Mouse (Mus musculus) embryo, embryonic 11 days (tissue): ENCODE results near the gene Cblc.
"Not testable (repeated sequence)": the region's sequence is repeated elsewhere in the genome, so short reads cannot be mapped to it uniquely, and the experiment has no call there.

Experiments
- DNase-seq: peaks from one replicate; pipeline ENCODE4 v3.0.0-alpha.2; 2015

The Cblc gene

DNA sequence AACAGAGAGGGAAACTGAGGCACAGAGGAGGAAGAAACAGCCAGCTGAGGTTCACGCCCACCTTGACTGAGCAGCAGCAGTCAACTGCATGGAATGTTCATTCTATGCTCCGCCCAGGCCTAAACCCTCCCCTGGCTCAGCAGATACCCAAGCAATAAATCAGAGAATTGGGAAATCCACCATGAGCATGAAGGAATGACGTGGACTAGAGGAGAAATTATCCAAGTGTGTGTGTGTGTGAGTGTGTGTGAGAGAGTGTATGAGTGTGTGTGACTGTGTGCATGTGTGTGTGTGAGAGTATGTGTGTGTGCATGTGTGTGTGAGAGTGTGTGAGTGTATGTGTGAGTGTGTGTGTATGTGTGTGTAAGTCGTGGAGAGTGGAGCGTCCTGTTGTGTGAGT is 21.8 kb upstream of the Cblc start:
- no peak for DNase-seq

GRCm38 (mm10) chr7:19817382-19818105 is 20.9 kb upstream of the Cblc start:
- DNase-seq, result peak; percentile 72

DNA sequence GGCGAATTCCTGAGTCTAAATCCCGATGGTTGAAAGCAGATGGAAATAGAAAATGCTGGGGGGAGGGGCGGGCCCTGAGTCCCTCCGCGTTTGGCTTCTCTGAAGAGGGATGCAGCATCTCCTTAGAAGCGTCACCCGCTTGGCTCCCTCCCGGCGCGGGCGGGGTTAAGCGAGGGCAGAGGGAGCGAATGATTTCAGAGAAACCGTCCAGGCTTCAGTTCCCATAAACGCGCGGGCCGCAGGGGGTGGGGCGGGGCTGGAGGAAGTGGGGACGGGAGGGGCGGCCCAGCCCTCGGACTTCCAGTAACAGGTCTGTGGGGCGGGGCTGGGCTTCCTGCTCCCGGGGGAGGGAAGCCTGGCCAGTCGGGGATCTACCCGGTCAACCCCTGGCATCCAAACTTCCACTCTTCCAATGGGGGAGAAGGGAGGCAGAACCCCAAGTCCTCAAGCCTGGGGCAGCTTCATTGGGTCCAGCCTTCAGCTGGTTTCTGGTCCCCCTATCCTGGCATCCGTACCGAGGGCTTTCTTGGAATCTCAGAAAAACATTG is 19.7 kb upstream of the Cblc start:
- peak; percentile 84 for DNase-seq

GRCm38 (mm10) chr7:19815296-19816223 is 19.0 kb upstream of the Cblc start:
- no peak for DNase-seq

DNA sequence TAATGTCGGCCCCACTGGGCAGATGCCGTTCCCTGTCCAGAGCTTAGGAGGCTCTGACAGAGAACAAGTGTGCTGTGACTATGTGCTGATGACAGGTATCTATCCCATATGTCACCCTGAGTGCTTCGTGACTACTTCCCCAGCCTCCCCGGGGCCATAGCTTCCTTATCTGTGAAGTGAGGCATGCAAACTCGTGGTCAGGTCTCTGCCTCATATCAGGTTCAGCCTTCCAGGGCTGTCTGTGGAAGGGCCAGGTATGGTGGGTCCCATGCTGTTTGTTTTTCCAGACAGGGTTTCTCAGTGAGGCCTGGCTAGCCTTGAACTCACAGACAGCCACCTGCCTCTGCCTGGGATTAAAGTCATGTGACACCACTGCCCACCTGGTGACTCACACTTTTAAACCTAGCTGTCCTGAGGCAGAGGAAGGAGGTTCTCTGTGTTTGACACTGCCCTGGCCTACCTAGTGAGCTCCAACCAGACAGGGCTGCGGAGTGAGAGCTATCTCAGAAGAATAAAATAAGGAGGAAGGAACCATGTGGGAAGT is 17.0 kb upstream of the Cblc start:
- DNase-seq, result no peak

- DNase-seq, result no peak
Measured at GRCm38 (mm10) chr7:19813161-19813560, 16.6 kb upstream of the Cblc start.

DNA sequence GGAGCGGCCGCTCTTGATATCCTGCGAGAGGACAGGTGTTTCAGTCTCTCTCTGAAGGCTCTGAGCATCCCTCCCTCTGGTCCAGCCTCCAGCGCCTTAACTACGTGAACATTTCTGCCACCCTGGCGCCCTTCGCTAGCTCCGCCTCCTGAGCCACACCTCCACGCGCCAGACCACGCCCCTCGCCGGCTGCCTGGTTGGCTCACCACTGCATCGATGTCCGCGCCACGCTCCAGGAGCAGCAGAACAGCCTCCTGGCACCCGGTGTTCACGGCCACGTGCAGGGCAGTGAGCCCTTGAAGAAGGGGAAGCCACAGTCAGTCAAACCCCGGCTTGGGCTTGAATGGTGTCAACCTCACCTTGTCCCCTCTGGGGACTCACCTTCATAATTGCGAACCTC is 14.5 kb upstream of the Cblc start:
- peak; percentile 59 for DNase-seq

DNA sequence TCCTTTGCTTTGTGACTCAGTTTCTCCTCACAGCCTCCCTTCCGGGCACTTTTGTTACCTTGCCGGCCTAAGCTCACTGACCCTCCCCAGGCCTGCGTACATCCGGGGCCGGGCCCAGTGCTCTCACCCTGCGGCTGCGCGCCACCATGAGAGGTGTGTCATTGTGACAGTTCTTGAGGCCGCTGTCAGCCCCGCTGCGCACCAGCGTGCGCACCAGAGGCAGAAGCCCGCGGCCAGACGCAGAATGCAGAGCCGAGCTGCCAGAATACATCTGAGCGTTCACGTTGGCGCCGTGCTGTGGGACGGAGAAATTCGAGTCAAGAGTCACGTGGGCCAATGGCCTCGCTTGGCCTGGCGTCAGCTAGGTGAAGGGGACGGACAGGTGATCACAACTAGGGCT is 12.8 kb upstream of the Cblc start:
- peak; percentile 55 for DNase-seq

- DNase-seq, result no peak
Measured at GRCm38 (mm10) chr7:19806356-19806969, 9.9 kb upstream of the Cblc start.

DNA sequence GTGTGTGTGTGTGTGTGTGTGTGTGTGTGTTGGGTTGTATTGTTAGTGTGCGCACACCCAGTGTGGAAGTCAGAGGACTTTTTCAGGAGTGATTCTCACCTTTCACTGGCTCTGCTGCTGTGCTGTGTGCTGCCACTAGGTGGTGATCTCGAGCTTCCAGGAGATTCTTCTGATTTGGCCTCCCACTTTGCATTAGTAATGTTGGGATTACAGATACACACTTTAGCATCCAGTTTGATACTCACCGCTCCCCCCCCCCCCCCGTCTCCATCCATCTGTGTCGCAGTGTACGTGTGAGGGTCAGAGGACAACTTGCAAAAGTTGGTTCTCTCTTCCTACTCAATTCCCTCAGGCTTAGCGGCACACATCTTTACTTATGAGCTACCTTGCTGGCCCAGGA is 6.4 kb upstream of the Cblc start:
- DNase-seq, result peak; percentile 67

DNA sequence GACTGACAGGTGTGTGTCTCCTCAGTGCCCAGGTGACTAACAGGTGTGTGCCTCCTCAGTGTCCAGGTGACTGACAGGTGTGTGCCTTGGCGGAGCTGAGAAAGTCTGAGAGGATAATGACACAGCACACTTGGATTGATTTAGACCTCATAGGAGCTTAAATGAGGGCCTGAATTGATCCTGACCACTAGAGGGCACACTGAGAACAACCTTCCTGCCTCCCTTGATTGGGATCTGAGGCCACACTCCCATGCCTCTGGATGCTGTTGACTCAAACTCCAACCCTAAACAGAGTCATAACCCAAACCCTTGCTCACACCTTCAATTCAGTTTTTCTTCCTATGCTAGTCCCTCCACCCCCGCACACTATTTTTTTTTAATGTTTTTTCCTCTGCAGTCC is 4.2 kb upstream of the Cblc start:
- peak; percentile 67 for DNase-seq

GRCm38 (mm10) chr7:19796254-19796653 is 355 bp downstream of the Cblc start:
- no peak for DNase-seq

DNA sequence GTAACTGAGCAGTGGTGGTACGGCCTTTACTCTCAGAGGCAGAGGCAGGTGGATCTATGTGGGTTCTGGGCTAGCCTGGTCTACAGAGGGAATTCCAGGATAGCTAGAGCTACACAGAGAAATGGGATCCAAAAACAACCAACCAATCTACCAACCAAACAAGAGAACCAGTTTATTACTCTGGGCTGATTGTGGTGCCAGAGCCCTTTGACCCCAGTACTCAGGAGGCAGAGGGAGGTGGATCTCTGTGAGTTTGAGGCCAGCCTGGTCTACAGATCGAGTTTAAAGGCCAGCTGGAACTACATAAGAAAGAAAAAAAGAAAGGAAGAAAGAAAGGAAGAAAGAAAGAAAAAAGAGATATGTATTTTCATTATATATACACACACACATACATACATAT is 1.4 kb downstream of the Cblc start:
- no peak for DNase-seq

- no peak for DNase-seq
Measured at GRCm38 (mm10) chr7:19792701-19793630, 3.6 kb downstream of the Cblc start.

- not testable (repeated sequence) for DNase-seq
Measured at GRCm38 (mm10) chr7:19791504-19791903, 5.1 kb downstream of the Cblc start.

DNA sequence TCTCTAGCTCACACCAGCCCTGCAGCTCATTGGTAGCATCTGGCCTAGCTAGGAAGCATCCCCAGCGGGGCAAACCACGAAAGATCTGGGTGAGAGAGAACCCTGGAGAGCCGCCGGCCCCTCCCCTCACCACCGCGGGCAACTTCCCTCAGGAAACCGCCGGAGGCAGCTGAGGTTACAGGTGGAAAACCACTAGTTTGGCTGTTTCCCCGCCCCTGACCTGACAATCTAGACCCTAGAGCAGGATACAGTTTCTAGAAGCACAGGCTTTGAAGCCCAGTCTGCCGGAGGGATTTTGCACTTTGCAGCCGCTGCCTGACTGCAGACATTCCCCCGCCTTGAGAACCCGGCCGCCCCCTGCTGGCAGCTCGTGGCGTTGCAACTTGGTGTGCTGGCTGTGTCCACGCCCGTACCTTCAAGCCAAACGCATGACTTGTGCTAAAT is 6.7 kb downstream of the Cblc start:
- DNase-seq, result peak; percentile 89

DNA sequence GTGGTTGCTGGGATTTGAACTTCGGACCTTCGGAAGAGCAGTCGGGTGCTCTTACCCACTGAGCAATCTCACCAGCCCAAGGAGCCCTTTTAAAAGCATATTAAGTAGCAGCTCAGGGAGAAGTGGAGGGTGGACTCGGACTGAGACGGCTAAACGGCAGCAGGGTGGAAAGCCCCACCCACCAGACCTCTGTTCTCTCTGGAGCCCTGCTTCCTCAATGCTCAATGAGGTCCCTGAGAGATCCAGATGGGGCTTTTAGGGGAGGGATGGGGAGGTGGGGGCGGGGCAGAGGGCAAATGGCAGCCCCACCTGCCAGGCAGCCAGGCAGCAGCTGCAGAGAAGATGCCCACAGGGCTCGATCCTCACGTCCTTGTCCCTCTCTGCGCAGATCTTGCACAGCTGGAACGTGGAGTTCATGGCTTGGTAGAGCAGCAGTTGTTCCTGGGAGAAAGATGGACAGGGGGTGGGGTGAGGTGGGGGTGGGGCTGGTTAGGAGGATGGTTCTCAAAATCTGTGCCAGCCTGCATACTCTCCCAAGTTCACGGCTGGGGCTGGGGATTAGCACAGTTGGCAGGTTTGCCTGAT is 10.6 kb downstream of the Cblc start:
- DNase-seq, result no peak

DNA sequence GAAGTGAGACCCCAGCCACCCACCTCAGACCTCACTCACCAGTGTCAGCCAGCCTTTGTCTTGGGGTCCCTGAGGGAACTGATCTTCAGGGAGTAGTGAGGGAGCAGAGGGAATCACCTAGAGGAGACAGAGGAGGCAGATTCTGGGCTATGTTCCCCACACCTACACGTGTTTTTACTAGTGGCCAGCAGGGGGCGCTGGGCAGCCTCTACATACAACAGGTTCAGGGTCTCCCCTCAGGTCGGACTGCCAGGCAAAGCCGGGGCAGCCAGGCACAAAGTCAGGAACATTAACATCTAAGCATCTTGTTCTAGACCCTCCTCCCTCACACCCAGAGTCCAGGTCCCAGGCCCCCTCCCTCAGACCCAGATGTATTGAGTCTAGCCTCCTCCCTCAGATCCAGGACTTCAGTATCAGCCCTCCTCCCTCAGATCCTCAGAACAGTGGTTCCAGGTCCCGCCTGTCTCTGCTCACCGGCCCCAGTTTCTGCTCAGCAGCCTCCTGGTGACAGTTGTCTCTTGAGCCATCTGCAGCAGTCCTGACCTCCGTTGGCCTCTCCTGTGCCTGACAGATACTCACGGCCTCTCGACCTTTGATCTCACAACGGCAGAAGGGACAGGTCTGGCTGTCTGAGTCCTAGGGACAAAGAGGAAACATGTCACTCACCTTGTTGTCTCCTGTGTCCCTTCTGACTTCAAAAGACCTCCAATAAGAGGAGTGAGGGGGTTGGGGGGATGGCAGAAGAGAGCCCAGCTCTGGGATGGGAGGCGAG is 11.7 kb downstream of the Cblc start:
- DNase-seq, result no peak

GRCm38 (mm10) chr7:19783630-19784029 is 13.0 kb downstream of the Cblc start:
- DNase-seq, result no peak

DNA sequence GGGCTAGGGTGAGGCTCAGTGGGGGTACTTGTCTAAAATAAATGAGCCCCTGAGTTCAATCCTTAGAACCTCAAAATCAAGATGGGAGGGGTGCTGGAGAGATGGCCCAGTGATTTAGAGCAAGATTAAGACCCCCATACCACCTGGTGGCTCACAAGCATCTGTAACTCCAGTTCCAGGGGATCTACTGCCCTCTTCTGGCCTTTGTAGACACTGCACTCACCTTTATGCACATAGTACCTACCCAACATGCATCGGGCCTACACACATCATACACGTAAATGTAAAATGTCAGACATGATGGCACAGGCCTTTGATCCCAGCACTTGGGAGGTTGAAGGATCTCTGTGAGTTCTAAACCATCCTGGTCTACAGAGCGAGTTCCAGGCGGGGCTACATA is 14.0 kb downstream of the Cblc start:
- DNase-seq, result peak; percentile 14

- no peak for DNase-seq
Measured at GRCm38 (mm10) chr7:19781741-19782140, 14.9 kb downstream of the Cblc start.
